Mouse (Mus musculus) midbrain, embryonic 15.5 days (tissue): ENCODE measurements around the gene Mylpf. TPM values are rescaled to one million over a fixed set of nuclear protein-coding genes. Genes with fewer than 3 reads are reported as not detected.
A peak's percentile ranks its signal among the peaks of the same experiment; 100 is the strongest.

ENCODE experiments used
- ATAC-seq: fragments of 200-750 bp; cut with Nextera tagmentation; replicated peaks from 2 replicates; pipeline ENCODE4 v1.8.0; 2017; ENCODE audit warnings: moderate TSS enrichment
- H3K27ac ChIP-seq: fragments of 300-500 bp; sonication (generic); 2 replicates; pipeline ENCODE4 v1.5.1; 2015; ENCODE audit warnings: mild to moderate bottlenecking, inconsistent platforms
- H3K27me3 ChIP-seq: fragments of 300-500 bp; sonication (generic); replicated peaks from 2 replicates; pipeline ENCODE4 v1.6.1; 2015; ENCODE audit warnings: inconsistent platforms
- H3K36me3 ChIP-seq: fragments of 300-500 bp; sonication (generic); replicated peaks from 2 replicates; pipeline ENCODE4 v1.6.1; 2015; ENCODE audit warnings: inconsistent platforms
- H3K4me1 ChIP-seq: fragments of 300-500 bp; sonication (generic); 2 replicates; pipeline ENCODE4 v1.6.1; 2015; ENCODE audit warnings: inconsistent platforms
- H3K4me2 ChIP-seq: fragments of 300-500 bp; sonication (generic); 2 replicates; pipeline ENCODE4 v1.6.1; 2015; ENCODE audit warnings: inconsistent platforms, mild to moderate bottlenecking, moderate library complexity
- H3K4me3 ChIP-seq: fragments of 300-500 bp; sonication (generic); 2 replicates; pipeline ENCODE4 v1.5.1; 2015; ENCODE audit warnings: mild to moderate bottlenecking, inconsistent platforms
- H3K9ac ChIP-seq: fragments of 300-500 bp; sonication (generic); 2 replicates; pipeline ENCODE4 v1.6.1; 2015; ENCODE audit warnings: mild to moderate bottlenecking, inconsistent platforms
- H3K9me3 ChIP-seq: fragments of 300-500 bp; sonication (generic); 2 replicates; pipeline ENCODE4 v1.6.1; 2016; ENCODE audit warnings: inconsistent platforms
- WGBS: fragments of 180-500 bp; shearing (Covaris S2); methylation state at CpG from one replicate; pipeline ENCODE4 v1.1.7; 2015; ENCODE audit warnings: mixed read lengths; 5-methylcytosine and 5-hydroxymethylcytosine counted together
- polyA plus RNA-seq: library from polyadenylated mRNA; unstranded; fragments of >200 nt; fragmentation: Nextera tagmentation; extraction: Ambion mirVana; gene quantifications from 2 replicates; pipeline ENCODE4 v1.2.1, GENCODE M21; 2015

Mylpf gene
- polyA plus RNA-seq, 1 experiment from 2014 or later: 3.9 TPM

GRCm38 (mm10) chr7:127209851-127210250 lies 1.2 kb downstream of the Mylpf start:
- peak overlapping the region; percentile 90 for H3K27ac ChIP-seq
- peak overlapping the region; percentile 73 for H3K4me2 ChIP-seq
- no peak for ATAC-seq
- 81% methylated on average over 5 of the region's 5 CpGs for WGBS
- peaks cover 40% of the 10 kb centered on the region for H3K4me1 ChIP-seq
- H3K4me3 ChIP-seq: no peak overlapping the region
- no peaks in the 10 kb centered on the region for H3K36me3 ChIP-seq
- no peaks in the 10 kb centered on the region for H3K9me3 ChIP-seq
- 0 out of 2 replicates have a peak, but pooled peaks cover 4% of the 10 kb centered on the region for H3K27me3 ChIP-seq
- H3K9ac ChIP-seq: peak overlapping the region; percentile 33; the same call in 1 of the 2 replicates

DNA sequence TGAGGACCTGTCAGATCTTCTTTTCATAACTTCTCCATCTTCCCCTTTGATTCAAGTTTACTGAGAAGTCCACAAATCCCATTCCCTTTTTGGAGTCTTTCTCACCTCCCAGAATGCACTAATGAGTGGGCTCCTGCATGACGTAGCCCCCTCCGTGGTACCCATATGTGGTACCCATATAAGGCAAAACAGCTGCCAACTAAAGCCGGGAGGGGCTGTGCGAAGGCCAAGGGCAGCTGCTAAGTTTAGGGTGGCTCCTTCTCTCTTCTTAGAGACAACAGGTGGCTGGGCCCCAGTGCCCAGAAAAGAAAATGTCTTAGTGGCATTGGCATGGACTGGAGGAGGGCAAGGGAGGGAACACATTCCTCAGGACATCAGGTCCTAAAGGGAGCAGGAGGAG lies 1.6 kb downstream of the Mylpf start:
- H3K4me2 ChIP-seq: no peak overlapping the region
- H3K9me3 ChIP-seq: no peaks in the 10 kb centered on the region
- H3K4me1 ChIP-seq: peaks cover 40% of the 10 kb centered on the region
- H3K27me3 ChIP-seq: 0 out of 2 replicates have a peak, but pooled peaks cover 4% of the 10 kb centered on the region
- ATAC-seq: no peak
- H3K36me3 ChIP-seq: no peaks in the 10 kb centered on the region
- H3K27ac ChIP-seq: no peak overlapping the region
- 94% methylated on average over 4 of the region's 4 CpGs for WGBS
- no peak overlapping the region for H3K4me3 ChIP-seq
- H3K9ac ChIP-seq: no peak overlapping the region

- no peak for ATAC-seq
- WGBS: 74% methylated on average over 5 of the region's 5 CpGs
- H3K36me3 ChIP-seq: no peaks in the 10 kb centered on the region
These were observed 2.5 kb downstream of the Mylpf start for GRCm38 (mm10) chr7:127211014-127211745.

GRCm38 (mm10) chr7:127212432-127213250 lies 4.0 kb downstream of the Mylpf start:
- WGBS: 88% methylated on average over 12 of the region's 12 CpGs
- Histone ChIP-seq H3K4me2 (no peak overlapping the region), H3K9ac (no peak overlapping the region), H3K27ac (no peak overlapping the region), H3K36me3 (no peaks in the 10 kb centered on the region), H3K27me3 (0 out of 2 replicates have a peak, but pooled peaks cover 4% of the 10 kb centered on the region), H3K4me3 (no peak overlapping the region), H3K9me3 (no peaks in the 10 kb centered on the region), H3K4me1 (peaks cover 18% of the 10 kb centered on the region)
- ATAC-seq: no peak

More at GRCm38 (mm10) chr7:127211014-127211745, 2.5 kb downstream of the Mylpf start:
- peaks cover 33% of the 10 kb centered on the region for H3K4me1 ChIP-seq
- no peak overlapping the region for H3K9ac ChIP-seq
- H3K27ac ChIP-seq: no peak overlapping the region
- no peaks in the 10 kb centered on the region for H3K9me3 ChIP-seq
- H3K27me3 ChIP-seq: 0 out of 2 replicates have a peak, but pooled peaks cover 4% of the 10 kb centered on the region
- no peak overlapping the region for H3K4me3 ChIP-seq
- no peak overlapping the region for H3K4me2 ChIP-seq

DNA sequence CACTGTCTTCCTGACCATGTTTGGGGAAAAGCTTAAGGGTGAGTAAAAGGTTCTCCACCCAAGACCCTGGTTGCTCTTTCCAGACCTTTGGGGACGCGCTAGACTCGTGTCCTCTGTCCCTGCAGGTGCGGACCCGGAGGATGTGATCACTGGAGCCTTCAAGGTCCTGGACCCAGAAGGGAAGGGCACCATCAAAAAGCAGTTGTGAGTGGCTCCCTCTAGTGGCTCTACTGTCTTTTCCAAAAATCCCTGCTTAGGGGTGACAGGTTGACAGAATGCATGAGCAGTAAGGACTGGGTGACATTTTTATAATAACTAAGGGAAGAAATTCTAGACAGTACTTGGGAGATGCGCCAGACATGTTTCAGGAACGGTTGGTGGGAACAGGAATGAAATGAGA lies 4.8 kb downstream of the Mylpf start:
- H3K4me3 ChIP-seq: no peak overlapping the region
- no peak overlapping the region for H3K9ac ChIP-seq
- H3K4me1 ChIP-seq: peaks cover 16% of the 10 kb centered on the region
- 0 out of 2 replicates have a peak, but pooled peaks cover 4% of the 10 kb centered on the region for H3K27me3 ChIP-seq
- H3K4me2 ChIP-seq: no peak overlapping the region
- WGBS: 42% methylated on average over 7 of the region's 7 CpGs
- H3K36me3 ChIP-seq: no peaks in the 10 kb centered on the region
- no peak overlapping the region for H3K27ac ChIP-seq
- no peaks in the 10 kb centered on the region for H3K9me3 ChIP-seq
- no peak for ATAC-seq

- H3K4me2 ChIP-seq: no peak overlapping the region
- H3K27ac ChIP-seq: no peak overlapping the region
- 0 out of 2 replicates have a peak, but pooled peaks cover 4% of the 10 kb centered on the region for H3K27me3 ChIP-seq
- H3K4me3 ChIP-seq: no peak overlapping the region
- H3K36me3 ChIP-seq: no peaks in the 10 kb centered on the region
- no peaks in the 10 kb centered on the region for H3K9me3 ChIP-seq
- WGBS: 57% methylated on average over 12 of the region's 12 CpGs
- H3K9ac ChIP-seq: no peak overlapping the region
- no peak for ATAC-seq
- H3K4me1 ChIP-seq: peaks cover 16% of the 10 kb centered on the region
These were observed 5.2 kb downstream of the Mylpf start for GRCm38 (mm10) chr7:127213930-127214329.

- Histone ChIP-seq H3K4me3 (no peak overlapping the region), H3K9me3 (no peaks in the 10 kb centered on the region), H3K4me1 (peaks cover 12% of the 10 kb centered on the region), H3K27me3 (0 out of 2 replicates have a peak, but pooled peaks cover 4% of the 10 kb centered on the region), H3K36me3 (no peaks in the 10 kb centered on the region), H3K27ac (no peak overlapping the region), H3K9ac (no peak overlapping the region), H3K4me2 (0 out of 2 replicates have a peak overlapping the region, but pooled peaks have one; percentile 47)
- no peak for ATAC-seq
- 35% methylated on average over 21 of the region's 21 CpGs for WGBS
These were observed 5.8 kb downstream of the Mylpf start for GRCm38 (mm10) chr7:127214521-127214920.

DNA sequence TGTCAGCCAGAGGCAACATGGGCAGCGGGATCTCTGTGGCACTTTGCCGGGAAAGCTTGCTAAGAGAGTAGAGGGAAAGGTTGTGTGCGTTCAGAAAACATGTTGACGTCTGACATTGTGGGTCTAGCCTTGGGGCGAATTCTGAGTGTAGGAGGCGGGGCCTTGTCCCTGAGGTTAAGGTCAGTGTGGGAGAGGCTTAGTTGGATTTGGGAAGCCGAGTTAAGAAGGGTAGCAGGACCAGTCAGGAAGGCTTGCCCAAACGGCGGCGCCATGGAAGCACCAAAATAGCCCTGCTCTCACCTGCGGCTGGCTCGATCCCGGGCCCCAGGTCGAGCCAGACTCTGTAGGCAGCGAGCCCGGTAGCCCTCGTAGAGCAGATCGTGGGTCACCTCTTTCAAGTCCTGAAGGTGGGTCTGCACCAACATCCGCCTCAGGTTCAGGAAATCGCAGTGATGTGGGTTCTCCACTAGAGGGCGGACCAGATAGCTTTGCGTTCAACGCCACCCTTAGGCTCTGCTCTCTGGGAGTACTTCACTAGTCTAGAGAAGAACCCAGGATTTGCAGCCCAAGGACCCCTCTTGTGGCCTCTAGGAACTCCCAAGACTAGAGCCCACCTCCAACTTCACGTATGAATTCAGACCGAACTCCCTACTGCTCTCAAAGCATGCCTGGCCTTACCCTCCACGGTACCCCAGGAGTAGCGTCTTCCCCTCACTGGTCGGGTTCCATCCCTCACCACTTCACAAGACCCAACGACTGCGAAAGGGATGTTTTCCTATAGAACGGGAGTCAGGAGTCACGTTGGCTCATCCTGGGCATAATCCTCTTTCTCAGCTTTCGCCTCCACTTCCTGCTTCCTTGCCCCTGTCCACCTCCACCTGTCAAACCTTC lies 6.5 kb downstream of the Mylpf start:
- Histone ChIP-seq H3K9ac (0 out of 2 replicates have a peak overlapping the region, but pooled peaks have one; percentile 10), H3K4me3 (peak overlapping the region; percentile 21; the same call in 1 of the 2 replicates), H3K4me2 (peak overlapping the region; percentile 47), H3K27ac (no peak overlapping the region), H3K9me3 (no peaks in the 10 kb centered on the region), H3K4me1 (peaks cover 7% of the 10 kb centered on the region; the same call in 1 of the 2 replicates), H3K27me3 (0 out of 2 replicates have a peak, but pooled peaks cover 4% of the 10 kb centered on the region), H3K36me3 (no peaks in the 10 kb centered on the region)
- no peak for ATAC-seq
- WGBS: 30% methylated on average over 33 of the region's 33 CpGs

DNA sequence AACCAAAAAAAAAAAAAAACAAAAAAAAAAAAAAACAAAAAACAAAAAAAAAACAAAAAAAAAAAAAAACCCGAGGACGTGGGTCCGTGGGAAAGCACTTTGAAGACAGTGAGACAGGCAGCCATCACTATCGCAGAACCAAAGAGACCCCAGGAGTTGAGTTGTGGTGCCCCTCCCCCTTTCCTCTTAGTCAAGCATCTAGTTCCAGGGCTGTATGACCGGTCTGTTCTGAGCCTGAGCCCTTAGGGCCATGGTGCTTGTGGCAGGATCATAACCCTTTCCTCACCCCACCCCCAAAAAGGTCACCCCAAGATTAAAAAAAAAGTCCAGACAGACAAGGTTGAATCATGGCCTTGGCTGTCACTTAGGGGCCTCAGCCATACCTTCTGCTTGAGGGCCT lies 7.6 kb downstream of the Mylpf start:
- no peak overlapping the region for H3K27ac ChIP-seq
- H3K36me3 ChIP-seq: no peaks in the 10 kb centered on the region
- 0 out of 2 replicates have a peak, but pooled peaks cover 4% of the 10 kb centered on the region for H3K27me3 ChIP-seq
- H3K9ac ChIP-seq: no peak overlapping the region
- H3K4me1 ChIP-seq: peaks cover 7% of the 10 kb centered on the region; the same call in 1 of the 2 replicates
- 78% methylated on average over 5 of the region's 5 CpGs for WGBS
- H3K9me3 ChIP-seq: no peaks in the 10 kb centered on the region
- H3K4me3 ChIP-seq: no peak overlapping the region
- no peak overlapping the region for H3K4me2 ChIP-seq
- ATAC-seq: no peak

DNA sequence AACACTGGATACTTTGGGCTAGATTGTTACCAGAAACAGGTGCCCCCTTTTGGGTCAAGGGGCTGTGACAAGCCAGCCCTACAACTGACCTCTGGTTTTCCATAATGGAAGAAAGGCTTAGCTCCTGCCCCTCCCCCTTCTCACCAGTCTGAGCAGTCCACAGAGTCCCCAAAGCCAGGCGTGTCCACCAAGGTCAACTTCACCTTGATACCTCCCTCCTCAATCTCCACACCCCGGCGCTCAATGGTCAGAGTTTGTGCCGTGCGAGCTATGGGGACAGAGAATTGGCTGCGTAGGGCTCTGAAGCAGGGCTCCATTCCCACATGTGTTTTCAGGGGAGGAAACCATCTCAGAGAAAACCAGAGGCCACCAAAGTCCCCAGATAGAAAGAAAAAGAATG lies 8.8 kb downstream of the Mylpf start:
- 88% methylated on average over 6 of the region's 6 CpGs for WGBS
- H3K27ac ChIP-seq: no peak overlapping the region
- H3K9me3 ChIP-seq: no peaks in the 10 kb centered on the region
- no peak overlapping the region for H3K9ac ChIP-seq
- no peak overlapping the region for H3K4me3 ChIP-seq
- H3K4me1 ChIP-seq: peaks cover 7% of the 10 kb centered on the region; the same call in 1 of the 2 replicates
- ATAC-seq: no peak
- H3K36me3 ChIP-seq: no peaks in the 10 kb centered on the region
- no peak overlapping the region for H3K4me2 ChIP-seq
- H3K27me3 ChIP-seq: 0 out of 2 replicates have a peak, but pooled peaks cover 4% of the 10 kb centered on the region

- H3K4me2 ChIP-seq: no peak overlapping the region
- WGBS: 82% methylated on average over 10 of the region's 10 CpGs
- no peak overlapping the region for H3K9ac ChIP-seq
- H3K27me3 ChIP-seq: 0 out of 2 replicates have a peak, but pooled peaks cover 4% of the 10 kb centered on the region
- H3K4me1 ChIP-seq: peaks cover 7% of the 10 kb centered on the region; the same call in 1 of the 2 replicates
- H3K9me3 ChIP-seq: no peaks in the 10 kb centered on the region
- H3K27ac ChIP-seq: no peak overlapping the region
- H3K4me3 ChIP-seq: no peak overlapping the region
- no peak for ATAC-seq
- H3K36me3 ChIP-seq: no peaks in the 10 kb centered on the region
These were observed 9.4 kb downstream of the Mylpf start for GRCm38 (mm10) chr7:127217901-127218642.
